Mouse (Mus musculus): ENCODE data around the gene Adk.

DNA sequence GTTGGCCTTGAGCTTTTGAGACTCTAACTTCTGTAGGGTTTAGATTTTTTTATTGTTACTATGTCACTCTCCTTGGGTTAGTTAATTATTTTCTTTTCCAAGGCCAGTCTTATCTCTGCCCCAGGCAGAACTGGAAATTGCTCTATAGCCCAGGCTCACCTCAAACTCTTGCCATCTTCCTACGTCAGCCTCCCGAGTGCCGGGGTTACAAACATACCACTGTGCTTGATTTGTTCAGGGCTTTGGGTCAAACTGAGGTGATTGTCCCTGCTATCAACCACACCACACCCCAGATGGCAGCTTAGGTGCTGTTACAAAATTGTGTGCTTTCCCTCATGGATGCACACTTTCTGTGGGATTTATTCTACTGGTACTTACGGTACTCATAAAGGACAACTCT, 44.3 kb downstream of the Adk start:
- TF ChIP-seq EP300 (IDR thresholded peaks at IDR 0.05; ENCODE audit: low read depth) (peak; percentile 71), CTCF (IDR thresholded peaks at IDR 0.05; ENCODE audit: low read depth) (no peak)
